Mouse (Mus musculus) MEL-GATA-1-ER (cell line): Measurements from ENCODE around the gene Tsen54.
A peak's percentile ranks its signal among the peaks of the same experiment; 100 is the strongest.

Experiments used
- DNase-seq: peaks from one replicate; pipeline ENCODE4 v3.0.0-alpha.2; 2012; ENCODE audit warnings: low read depth; ENCODE audit errors: extremely low read depth

The Tsen54 gene

DNA sequence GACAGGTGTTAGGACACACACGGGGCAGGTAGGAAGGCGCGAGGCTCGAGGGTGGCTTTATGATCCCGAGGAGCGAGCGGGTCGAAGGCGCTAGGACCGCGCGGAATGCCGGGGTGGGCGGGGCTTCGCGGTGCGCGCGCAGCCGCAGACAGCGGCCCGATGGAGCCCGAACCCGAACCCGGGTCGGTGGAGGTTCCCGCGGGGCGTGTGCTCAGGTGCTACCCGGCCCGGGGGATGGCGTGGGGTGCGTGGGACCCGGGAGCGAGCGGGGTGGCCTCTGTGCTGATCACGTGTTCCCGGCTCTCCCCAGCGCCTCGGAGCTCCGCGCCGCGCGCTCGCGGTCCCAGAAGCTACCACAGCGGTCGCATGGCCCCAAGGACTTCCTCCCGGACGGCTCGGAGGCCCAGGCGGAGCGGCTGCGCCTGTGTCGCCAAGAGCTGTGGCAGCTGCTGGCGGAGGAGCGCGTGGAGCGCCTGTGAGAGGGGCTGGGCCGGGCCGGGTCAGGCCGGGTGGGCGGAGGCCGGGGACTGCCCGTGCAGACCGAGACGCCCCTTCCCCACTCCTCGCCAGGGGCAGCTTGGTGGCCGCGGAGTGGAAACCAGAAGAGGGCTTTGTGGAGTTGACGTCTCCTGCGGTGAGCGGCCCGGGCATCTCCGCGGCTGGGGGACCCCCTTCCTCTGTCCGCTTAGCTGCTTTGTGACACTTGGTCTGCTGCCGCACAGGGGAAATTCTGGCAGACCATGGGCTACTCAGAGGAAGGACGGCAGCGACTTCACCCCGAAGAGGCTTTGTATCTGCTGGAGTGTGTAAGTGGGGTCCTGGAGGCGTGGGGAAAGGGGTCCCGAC, at the start of gene Tsen54:
Tsen54 (plus strand) TSS at position 120 of the 846 bp plus-strand sequence.
- no peak for DNase-seq

DNA sequence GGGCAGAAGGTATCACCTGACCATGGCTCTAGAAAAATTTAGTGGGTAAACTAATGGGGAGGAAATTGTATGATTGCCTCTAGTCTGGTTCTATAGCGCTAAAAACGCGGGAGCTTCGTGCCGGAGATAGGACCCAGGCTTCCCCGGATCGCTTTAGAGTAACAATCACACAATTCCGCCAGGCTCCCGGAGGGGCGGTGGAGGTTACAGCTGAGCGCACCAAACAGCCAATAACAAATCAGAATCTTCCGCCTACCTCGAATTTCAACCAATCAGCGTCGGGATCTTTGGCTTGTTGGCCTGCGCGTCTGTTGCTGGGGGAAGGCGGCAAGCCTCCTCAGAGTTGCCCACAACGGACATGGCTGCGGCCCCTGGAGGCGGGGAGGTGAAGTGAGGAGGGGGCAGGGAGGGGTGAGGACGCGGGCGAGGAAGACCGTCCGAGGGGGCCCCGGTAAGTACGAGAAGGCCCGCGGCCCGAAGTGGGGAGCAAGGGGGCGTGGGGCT, 49.4 kb upstream of the Tsen54 start, which contains the start of gene Tmem94:
Tmem94 (plus strand) TSS at position 331 of the 504 bp plus-strand sequence.
- peak; percentile 92 for DNase-seq

DNA sequence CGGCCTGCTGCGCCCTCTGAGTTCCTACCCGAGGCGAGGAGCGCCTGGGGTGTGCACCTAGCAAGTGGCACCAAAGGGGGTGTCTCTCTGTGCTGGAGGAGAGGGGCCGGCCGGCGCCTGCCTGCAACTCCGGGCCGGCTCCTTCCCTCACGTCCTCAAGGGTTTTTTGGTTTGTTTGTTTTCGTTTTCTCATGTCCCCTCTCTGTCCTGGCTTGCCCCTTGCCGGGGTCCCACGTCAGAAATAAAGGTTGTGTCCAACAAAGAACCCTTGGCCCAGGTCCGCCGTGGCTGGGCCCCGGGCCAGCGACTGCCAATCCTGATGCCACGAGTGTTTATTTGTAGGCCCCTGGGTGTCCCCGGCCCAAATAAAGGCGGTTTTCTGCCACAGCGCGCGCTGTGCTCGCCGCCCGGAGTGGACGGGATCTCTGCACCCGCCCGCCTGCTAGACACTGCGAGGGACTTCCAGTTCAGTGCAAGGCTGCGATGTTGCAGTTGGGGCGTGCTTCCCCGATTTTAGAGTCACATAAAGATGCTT, 48.9 kb upstream of the Tsen54 start:
- DNase-seq = no peak

DNA sequence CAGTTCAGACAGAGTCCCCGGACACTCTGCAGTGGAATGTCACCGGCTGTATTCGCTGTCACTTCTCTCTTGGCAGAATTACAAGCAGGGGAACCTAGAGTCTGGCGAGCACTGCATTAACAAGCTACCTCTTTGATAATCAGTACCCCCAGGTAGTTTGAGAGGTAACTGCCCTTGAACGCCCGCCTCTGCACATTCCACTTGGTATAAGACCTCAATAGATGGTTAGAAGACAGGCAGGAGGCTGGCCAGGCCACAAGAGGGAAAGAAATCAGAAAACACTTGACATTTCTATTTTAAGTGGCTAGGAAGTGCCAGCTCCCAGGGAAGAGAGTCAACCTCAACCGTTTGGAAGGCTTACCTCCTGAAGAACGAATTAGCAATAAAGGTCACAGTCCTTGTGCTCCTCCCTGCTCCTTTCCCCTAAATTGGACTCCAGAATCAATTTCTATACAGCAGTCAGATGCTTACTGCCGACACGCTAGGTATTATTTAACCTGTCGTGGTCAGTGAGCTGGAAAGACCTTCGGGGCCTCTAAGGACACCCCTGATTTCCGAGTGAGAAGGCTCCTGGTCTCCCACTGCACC, 48.1 kb upstream of the Tsen54 start:
- DNase-seq = no peak

DNA sequence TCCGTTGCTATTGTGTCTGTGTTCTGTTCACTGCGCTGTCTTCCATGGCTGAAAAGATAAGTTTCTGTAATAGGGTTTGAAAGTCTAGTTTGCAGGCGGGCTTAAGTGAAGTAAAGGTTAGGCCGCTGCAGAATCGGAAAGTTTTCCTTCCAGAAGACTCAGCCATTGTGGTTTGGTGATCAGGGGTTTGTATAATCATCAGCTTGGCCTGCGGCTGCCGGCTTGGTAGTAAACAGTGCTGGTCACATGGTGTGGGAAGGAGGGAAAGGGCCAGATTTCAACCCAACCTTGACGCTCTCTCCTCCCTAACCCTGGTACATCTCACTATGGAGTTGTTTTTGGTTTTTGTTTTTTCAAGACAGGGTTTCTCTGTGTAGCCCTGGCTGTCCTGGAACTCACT, 47.5 kb upstream of the Tsen54 start:
- DNase-seq = no peak

DNA sequence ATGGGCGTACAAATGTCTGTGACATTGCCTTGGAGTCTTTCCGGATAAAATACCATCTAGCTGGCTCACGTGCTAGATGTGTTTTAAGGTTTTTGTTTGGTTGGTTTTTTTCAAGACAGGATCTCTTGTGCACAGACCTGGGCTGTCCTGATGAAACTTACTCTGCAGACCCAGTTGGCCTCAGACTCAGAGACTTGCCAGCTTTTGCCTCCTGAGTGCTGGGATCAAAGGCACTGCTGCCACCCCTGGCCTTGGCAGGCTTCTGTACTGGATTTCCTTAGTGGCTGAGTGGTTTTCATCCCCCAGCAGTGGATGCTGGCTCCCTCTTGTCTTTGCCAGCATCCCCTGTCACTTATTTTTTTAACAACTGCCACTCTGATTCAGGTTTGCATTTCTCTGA, 45.6 kb upstream of the Tsen54 start:
- no peak for DNase-seq

DNA sequence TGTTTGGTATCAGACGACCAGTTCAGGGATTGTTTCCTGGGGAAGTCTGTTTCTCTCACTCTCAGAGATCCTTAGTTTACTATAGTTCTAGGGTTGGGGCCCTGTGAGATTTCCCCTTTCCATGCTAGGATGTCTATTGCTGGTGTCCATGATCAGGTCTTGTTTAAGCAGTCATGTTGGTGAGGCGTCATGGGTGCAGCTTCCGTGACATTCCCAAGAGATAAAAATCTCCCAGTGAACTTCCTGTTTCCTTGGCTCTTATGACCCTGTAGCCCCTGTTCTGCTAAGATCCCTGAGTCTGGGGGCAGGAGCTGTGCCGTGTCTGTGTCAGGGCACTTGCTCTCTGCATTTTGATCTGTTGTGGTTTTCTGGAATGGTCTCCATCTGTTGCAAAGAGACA, 39.9 kb upstream of the Tsen54 start:
- DNase-seq = no peak

DNA sequence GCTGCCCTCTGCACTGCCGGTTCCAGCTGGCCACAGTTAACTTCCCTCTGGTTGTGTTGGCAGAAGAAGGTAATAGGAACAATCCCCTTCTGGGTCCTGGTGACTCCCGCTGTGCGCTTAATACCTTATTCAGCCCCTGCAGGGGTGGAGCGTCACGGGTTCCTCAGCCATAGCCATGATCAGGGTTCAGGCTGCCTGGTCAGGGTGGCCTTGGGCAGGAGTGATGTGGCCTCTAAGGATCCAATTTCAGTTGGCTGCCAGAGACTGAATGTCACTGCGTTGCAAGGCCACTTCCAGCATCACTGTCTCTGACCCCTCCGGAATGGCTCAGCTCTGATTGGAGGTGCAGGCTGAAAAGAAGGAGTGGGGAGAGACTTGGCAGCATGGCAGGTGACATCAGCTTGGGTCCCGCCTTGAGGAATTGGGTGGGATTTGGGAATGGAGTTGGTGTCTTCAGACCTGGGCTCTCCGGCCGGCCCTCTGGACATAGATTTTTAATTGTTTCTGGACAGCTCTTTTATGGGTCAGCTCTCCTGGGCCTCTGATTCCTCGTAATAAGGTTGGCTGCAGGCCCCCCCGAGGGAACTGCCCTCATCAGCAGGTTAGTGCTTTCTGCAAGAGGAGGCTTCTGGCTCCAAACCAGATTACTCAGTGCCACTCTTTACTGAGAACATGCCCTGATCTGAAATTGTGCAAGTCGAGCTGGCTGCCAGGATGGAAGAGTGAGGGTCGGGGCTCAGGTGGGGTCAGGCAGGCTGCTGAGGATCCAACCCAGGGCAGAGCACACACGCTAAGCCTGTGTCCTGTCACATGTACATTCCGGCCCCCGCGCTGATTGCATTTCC, 38.5 kb upstream of the Tsen54 start:
- no peak for DNase-seq

DNA sequence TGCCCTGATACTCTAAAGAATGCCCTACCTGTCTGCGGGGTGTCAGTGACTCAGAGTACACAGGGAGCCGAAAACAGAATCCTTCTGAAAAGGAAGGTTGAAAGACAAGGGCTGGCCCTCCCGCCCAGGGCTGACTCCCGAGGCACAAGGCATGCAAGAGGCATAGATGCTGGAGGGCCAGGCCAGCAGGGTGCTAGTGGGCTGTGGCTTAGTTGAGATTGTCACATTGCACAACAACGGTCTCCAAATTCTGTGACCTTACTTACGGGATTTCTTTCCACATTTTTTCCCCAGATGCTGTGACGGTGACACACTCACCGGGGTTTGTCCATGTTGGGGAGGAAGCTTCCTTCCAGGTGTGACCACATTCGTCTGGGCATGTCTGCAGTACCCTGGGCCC, 37.6 kb upstream of the Tsen54 start:
- no peak for DNase-seq

DNA sequence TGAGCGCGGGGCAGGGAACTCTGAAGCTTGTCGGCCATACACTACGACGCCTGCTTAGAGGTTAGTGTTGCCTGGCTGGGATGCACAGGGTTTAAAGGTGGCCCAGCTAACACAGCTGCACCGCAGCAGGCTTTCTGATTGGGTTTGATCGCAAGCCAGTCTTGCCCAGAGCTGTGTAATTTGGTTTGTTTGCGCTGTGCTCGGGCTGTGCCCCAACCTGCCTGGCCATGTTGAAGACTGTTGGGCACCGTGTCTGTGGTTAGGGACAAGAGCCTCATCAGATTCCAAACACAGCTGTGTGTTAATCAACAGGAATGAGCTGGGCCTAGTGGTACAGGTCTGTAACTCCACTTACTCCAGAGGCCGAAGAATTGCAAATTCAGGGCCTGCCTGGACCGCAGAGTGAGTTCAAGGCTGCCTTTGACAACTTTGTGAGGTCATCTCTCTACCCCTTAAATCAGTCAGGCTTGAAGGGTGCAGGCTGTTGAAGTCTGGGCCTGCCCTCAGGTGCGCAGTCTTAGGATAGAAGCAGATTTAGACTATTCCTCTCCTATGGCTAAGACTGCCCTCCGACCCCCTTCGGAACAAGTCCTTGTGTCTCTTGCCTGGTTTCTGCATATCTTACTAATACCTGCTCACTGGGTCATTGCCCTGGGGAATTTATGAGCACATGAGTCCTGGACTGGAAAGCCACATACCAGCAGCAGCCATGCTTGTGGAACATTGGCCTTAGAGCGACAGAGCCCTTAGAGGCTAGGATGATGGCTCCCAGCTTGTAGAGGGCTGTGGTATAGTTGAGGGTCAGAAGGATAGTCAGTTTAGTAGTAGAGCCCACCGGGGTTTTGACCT, 36.8 kb upstream of the Tsen54 start:
- DNase-seq = no peak

DNA sequence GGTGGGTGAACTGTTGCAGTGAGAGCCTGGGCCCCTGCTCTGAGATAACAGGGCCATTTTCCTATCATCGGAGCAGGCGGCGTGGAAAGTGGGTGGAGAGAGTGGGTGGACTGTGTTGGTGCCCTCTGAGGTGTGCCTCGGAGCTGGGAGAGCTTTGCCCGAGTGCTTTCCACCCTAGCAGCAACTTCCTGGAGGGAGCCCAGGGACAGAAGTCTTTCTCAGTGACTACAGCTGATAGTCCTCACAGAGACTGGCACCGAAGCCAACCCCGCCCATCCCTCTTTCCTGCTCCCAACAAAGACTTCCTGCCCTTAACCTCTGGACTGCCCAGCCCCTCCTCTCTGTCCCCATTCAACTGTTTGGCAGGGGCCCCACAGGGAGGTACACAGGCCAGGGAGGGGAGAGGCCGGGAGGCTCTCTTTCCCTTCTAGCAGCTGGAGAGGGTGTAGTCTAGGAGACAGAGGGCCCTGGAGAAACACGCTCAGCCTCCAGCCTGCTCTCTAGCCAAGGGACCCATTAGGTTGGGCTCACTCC, 35.4 kb upstream of the Tsen54 start:
- DNase-seq = no peak

DNA sequence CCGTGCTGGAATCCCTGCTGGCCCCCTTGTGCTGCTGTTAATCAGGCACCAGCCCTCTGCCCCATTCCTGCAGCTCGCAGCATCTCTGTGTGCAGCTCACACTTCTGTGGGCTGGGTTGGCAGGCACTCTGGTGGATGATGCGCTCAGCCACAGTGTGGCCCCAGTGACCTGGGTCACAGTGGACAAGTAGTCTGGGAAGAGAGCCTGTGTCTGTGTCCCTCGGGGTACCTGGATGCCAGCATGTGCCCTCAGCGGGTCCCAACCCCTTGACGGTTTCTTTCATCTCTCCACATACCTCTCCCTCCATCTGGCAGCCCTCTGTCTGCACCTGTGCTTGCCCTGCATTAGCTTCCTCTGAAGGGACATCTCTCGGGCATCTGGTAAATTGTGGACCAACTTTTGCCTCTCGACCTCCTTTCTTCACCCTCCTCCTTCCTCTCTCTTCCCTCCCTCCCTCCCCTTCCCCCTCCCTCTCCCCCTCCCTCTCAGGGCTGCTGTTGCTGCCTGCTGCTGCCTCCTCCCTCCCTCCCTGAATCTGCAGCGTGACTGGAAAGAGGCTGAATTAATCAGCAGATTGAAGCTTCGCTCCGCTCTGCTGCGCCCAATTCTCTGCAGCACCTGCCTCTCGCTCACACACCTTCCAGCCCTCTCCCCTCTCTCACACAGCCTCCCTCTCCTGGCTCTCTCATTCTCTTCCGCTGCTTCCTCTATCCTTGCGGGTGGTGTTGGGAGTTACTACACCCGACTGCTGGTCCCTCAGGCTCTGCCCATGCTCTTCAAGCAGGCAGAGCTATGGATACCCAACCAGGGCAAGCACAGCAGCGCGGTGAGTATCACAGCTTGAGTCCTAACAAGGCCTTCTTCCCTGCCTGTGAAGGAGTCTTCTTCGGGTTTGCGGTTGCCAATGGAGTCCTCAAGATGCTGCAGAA, 34.1 kb upstream of the Tsen54 start:
- no peak for DNase-seq

DNA sequence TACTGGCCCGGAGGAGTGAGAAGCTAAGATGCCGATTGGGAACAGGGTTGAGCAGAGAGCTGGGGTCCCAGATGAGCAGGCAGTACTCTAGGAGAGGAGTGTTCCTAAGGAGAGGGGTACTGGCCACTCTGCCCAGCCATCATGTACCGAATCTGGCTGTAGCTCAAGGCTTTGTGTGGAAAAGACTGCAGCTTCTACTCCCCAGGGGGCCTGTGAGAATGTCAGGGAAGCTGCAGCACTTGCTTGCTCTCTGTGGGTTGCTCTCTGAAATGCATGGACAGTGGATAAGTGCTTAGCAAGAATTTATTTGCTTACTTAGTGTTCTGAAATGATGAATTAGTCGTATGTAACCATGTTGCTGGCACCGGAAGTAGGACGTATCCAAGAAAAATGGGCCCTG, 28.1 kb upstream of the Tsen54 start:
- no peak for DNase-seq

DNA sequence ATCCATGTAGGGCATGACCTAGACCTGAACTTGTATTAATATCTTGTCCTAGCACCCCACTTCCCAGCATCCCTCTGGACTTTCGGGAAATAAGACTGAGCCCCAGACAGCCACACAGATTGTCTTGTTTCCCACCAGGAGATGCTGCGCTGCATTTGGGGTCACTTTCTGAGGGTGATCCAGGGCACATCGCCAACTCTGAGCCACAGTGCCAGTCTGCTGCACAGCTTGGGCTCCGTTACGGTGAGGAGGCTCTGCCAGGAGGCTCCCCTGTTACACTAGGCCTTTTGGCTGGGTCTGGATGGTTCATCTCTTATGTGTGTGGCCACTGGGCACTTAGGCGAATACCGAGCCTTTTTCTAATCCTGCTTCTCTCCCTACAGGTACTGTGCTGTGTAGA, 24.7 kb upstream of the Tsen54 start:
- no peak for DNase-seq

DNA sequence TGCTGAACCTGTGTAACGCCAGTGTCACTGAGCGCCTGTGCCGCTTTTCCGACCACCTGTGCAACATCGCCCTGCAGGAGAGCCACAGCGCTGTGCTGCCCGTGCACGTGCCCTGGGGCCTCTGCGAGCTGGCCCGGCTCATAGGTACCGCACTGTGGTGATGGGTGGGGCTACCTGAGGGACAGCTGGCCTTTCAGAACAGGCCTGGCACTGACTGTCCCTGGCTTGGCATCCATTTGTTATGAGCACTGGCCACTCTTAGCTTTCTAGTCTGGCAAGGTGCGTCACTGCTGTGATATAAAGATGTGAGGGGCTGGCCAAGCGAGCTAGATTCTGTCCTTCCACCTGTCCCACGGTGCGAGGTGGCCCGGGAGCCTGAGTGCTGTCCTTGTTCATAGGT, 22.6 kb upstream of the Tsen54 start:
- DNase-seq = no peak

DNA sequence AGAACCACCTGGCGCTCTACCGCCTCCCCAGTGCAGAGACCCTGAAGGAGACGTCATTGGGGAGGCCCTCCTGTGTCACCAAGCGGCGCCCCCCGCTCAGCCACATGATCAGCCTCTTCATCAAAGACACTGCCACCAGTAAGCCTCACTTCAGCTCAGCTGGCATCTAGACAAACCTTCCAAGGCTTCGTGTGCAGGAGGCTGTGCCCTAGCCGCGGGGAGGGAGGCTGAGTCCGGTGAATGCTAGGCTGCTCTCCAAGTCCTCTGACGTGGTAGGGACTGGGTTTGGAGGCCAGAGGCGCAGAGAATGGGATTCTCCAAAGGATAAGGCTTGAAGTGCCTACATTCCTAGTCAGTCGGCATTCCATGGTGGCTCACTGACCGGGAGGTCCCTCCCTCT, 22.2 kb upstream of the Tsen54 start:
- DNase-seq = no peak

DNA sequence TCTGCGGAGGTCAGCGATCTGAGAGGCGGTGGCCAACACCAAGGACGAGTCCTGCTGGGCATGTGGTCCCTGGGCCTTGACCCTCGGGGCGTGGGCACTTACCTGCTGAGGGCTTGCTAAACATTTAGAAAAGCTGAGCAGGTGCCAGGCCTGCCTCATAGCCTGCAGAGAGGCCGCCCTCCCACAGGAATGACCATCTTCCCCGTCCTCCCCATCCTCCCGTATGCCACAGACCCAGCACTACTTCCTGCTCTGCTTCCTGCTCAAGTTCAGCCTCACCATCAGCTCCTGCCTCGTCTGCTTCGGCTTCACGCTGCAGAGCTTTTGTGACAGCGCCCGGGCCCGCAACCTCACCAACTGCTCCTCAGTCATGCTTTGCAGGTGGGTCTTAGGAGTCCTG, 17.6 kb upstream of the Tsen54 start:
- DNase-seq = no peak

DNA sequence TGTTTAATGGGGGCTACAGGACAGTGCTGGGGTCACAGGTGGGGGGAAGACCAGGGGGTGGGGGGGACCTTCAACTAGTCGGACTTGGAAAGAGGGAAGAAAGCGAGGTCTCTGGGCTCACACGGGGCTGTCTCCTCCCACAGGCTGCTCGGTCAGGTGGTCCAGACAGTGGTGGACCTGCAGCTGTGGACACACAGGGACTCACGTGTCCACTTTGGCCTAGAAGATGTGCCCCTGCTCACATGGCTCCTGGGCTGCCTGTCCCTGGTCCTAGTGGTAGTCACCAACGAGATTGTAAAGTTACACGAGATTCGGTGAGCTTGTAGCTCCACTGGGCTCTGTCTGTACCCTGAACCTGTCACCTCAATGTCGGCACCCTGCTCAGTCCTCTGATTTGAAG, 16.9 kb upstream of the Tsen54 start:
- DNase-seq = no peak

DNA sequence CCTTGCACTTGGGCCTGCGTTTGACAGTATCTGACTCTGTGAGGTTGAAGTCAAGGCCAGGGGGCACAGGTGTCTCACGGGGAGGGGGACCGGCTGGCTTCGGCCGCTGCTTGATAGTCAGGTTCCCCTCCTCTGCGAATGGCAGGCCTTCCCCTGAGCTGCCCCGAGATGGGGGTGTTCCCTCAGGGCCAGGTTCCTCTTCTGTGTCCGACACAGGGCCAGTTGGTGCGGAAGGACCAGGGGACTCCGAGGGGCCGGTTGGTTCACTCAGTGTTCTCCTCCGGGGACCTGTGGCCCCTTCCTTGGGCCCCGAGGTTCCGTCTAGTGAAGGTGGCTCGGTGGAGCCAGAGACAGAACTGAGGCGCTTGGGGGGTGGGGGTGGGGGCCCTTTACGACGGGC, 13.5 kb upstream of the Tsen54 start:
- DNase-seq = no peak
